Comparison of ENCODE assay signal across 25 mouse cellular contexts in genomic region chr3:152470347-152470746, GRCm38 (mm10).
DNase-seq lines count a peak whose midpoint lies in the region; TF ChIP-seq lines count a peak whose summit lies in the region.
"Had no signal": no experiment of that assay in that cellular context is flagged by ENCODE, and none has a peak within 500 bp of the region (broad histone marks: within the 10 kb centered on the region; RNA-seq: fewer than 3 reads in every experiment).

No protein-coding gene starts in this region.

- no peak overlapping the region for H3K4me3 ChIP-seq in C2C12 (ENCODE audit: insufficient read depth, poor library complexity, severe bottlenecking)
- H3K4me3 ChIP-seq in gastrocnemius, adult 2 months: no peak overlapping the region
- H3K4me3 ChIP-seq: forebrain, embryonic 10.5 days; forebrain, embryonic 13.5 days; heart, embryonic 13.5 days; hindbrain, embryonic 10.5 days; hindbrain, embryonic 13.5 days; intestine, embryonic 15.5 days; kidney, embryonic 15.5 days had no signal

- TF ChIP-seq CTCF in C2C12 (IDR thresholded peaks at IDR 0.05; ENCODE audit: control insufficient read depth, insufficient read depth, insufficient read length): no peak
- TF ChIP-seq CTCF in gastrocnemius, adult 2 months (IDR thresholded peaks at IDR 0.05): no peak

- no peaks in the 10 kb centered on the region for H3K79me2 ChIP-seq in C2C12 (ENCODE audit: control insufficient read depth, insufficient read depth)

- no peak overlapping the region for H3ac ChIP-seq in C2C12 (ENCODE audit: control insufficient read depth, insufficient read length, low read depth)

- no peaks in the 10 kb centered on the region for H3K79me3 ChIP-seq in C2C12 (ENCODE audit: low read depth)

- H3K27ac ChIP-seq in gastrocnemius, adult 2 months: no peak overlapping the region
- H3K27ac ChIP-seq: forebrain, embryonic 10.5 days; forebrain, embryonic 13.5 days; hindbrain, embryonic 10.5 days; hindbrain, embryonic 13.5 days; intestine, embryonic 15.5 days; kidney, embryonic 15.5 days had no signal

- H3K36me3 ChIP-seq in C2C12 (ENCODE audit: control insufficient read depth, insufficient read depth): no peaks in the 10 kb centered on the region
- H3K36me3 ChIP-seq: forebrain, embryonic 10.5 days; heart, embryonic 13.5 days; hindbrain, embryonic 10.5 days; hindbrain, embryonic 13.5 days; intestine, embryonic 15.5 days; kidney, embryonic 15.5 days had no signal

- DNase-seq in adrenal gland, postnatal 10 days: peak; percentile 5
- no peak for DNase-seq in adrenal gland, postnatal 25 days
- peak; percentile 80 for DNase-seq in heart, adult 11 months
- no peak for DNase-seq in heart, postnatal 4 days
- DNase-seq in MN1 (ENCODE audit: low spot score): peak; percentile 63
- DNase-seq in frontal cortex, postnatal 36 days (ENCODE audit: low spot score in 2 of 2): no peak
- DNase-seq in gastrocnemius, adult 2 months: no peak
- DNase-seq: B cell, adult 2 months; cerebellum, adult 18-20 months; cerebellum, adult 9-10 months; cerebellum, postnatal 14 days; forebrain, postnatal 0 days; gastrocnemius, postnatal 14 days; heart, adult 18-20 months; heart, postnatal 14 days; kidney, adult 11 months; kidney, adult 8-10 months had no signal

- intact Hi-C loops in gastrocnemius, adult 2 months (cut with DNase I): loop anchor here (5.0 kb wide), 1 partner anchor 282 kb away; no protein-coding TSS in a partner anchor

- no peaks in the 10 kb centered on the region for H3K27me3 ChIP-seq in C2C12 (ENCODE audit: control insufficient read depth, insufficient read depth, insufficient read length)
- H3K27me3 ChIP-seq: forebrain, embryonic 13.5 days; heart, embryonic 13.5 days; hindbrain, embryonic 13.5 days; intestine, embryonic 15.5 days; kidney, embryonic 15.5 days had no signal

TF ChIP-seq in C2C12, 6 proteins besides CTCF, POLR2A, EP300 and RAD21:
- TF ChIP-seq MAX (IDR thresholded peaks at IDR 0.05) (peak; percentile 28), CEBPB (IDR thresholded peaks at IDR 0.05; ENCODE audit: low read depth) (no peak), MYOG (IDR thresholded peaks at IDR 0.05; ENCODE audit: control insufficient read depth, extremely low read depth, insufficient read length) (no peak), USF1 (IDR thresholded peaks at IDR 0.05; ENCODE audit: low read depth) (peak; percentile 8), MYOD1 (IDR thresholded peaks at IDR 0.05; ENCODE audit: control insufficient read depth, insufficient read length, low read depth) (no peak), FOSL1 (IDR thresholded peaks at IDR 0.05; ENCODE audit: insufficient read depth, low read length, poor library complexity, severe bottlenecking) (no peak)

Comparison
In these comparisons a context has a peak if more than half of its experiments do, and no peak if none do; other contexts are left out.
1. DNase-seq: peak in adrenal gland, postnatal 10 days (single experiment), heart, adult 11 months (single experiment) and MN1 (single experiment); none in adrenal gland, postnatal 25 days (single experiment), heart, postnatal 4 days (single experiment), frontal cortex, postnatal 36 days (0 of 2) and gastrocnemius, adult 2 months (single experiment).